Mouse (Mus musculus) intestine, postnatal 0 days (tissue): ENCODE measurements around the gene Mrpl36. TPM values are rescaled to one million over a fixed set of nuclear protein-coding genes. Genes with fewer than 3 reads are reported as not detected.

ENCODE experiments used
- ATAC-seq: fragments of 200-750 bp; cut with Nextera tagmentation; 2 replicates; pipeline ENCODE4 v1.8.0; 2017; ENCODE audit warnings: mild to moderate bottlenecking, moderate TSS enrichment, moderate library complexity
- H3K27ac ChIP-seq: fragments of 300-500 bp; sonication (generic); 2 replicates; pipeline ENCODE4 v1.5.1; 2014; ENCODE audit warnings: mild to moderate bottlenecking, low read depth, low read length, moderate library complexity
- H3K27me3 ChIP-seq: fragments of 300-500 bp; sonication (generic); replicated peaks from 2 replicates; pipeline ENCODE4 v1.6.1; 2014; ENCODE audit warnings: low read length, mixed read lengths; ENCODE audit not compliant: control insufficient read depth, insufficient read depth
- H3K36me3 ChIP-seq: fragments of 300-500 bp; sonication (generic); 2 replicates; pipeline ENCODE4 v1.6.1; 2014; ENCODE audit warnings: mild to moderate bottlenecking, moderate library complexity; ENCODE audit not compliant: control insufficient read depth, insufficient read depth
- H3K4me1 ChIP-seq: fragments of 300-500 bp; sonication (generic); replicated peaks from 2 replicates; pipeline ENCODE4 v1.6.1; 2014; ENCODE audit warnings: antibody characterized with exemption, low read length, mixed read lengths; ENCODE audit not compliant: control insufficient read depth, insufficient read depth
- H3K4me2 ChIP-seq: fragments of 300-500 bp; sonication (generic); replicated peaks from 2 replicates; pipeline ENCODE4 v1.6.1; 2014; ENCODE audit warnings: low read depth, mild to moderate bottlenecking, moderate library complexity
- H3K4me3 ChIP-seq: fragments of 300-500 bp; sonication (generic); 2 replicates; pipeline ENCODE4 v1.5.1; 2014; ENCODE audit warnings: low read depth, low read length
- H3K9ac ChIP-seq: fragments of 300-500 bp; sonication (generic); 2 replicates; pipeline ENCODE4 v1.6.1; 2014; ENCODE audit warnings: mild to moderate bottlenecking, low read depth, low read length
- H3K9me3 ChIP-seq: fragments of 300-500 bp; sonication (generic); 2 replicates; pipeline ENCODE4 v1.6.1; 2016; ENCODE audit warnings: mixed run types; ENCODE audit not compliant: control insufficient read depth
- CTCF ChIP-seq: sonication (generic); IDR thresholded peaks from 2 replicates; pipeline ENCODE4 v1.5.1; 2016; ENCODE audit warnings: low read depth, mild to moderate bottlenecking, control low read depth, antibody characterized with exemption, moderate library complexity
- WGBS: fragments of 180-500 bp; shearing (Covaris S2); extraction: QIAGEN DNeasy Blood & Tissue Kit; methylation state at CpG from one replicate; pipeline ENCODE4 v1.1.7; 2014; 5-methylcytosine and 5-hydroxymethylcytosine counted together
- polyA plus RNA-seq: library from polyadenylated mRNA; unstranded; fragments of >200 nt; fragmentation: Nextera tagmentation; extraction: Ambion mirVana; gene quantifications from 2 replicates; pipeline ENCODE4 v1.2.1, GENCODE M21; 2015

Mrpl36 gene
- polyA plus RNA-seq, 1 experiment from 2014 or later, result 117 TPM

GRCm38 (mm10) chr13:73350741-73351140, 22.4 kb downstream of the Mrpl36 start:
- Histone ChIP-seq H3K27ac (no peak overlapping the region), H3K9me3 (no peaks in the 10 kb centered on the region), H3K4me1 (no peaks in the 10 kb centered on the region), H3K4me3 (no peak overlapping the region), H3K36me3 (no peaks in the 10 kb centered on the region), H3K9ac (no peak overlapping the region), H3K27me3 (no peaks in the 10 kb centered on the region), H3K4me2 (no peak overlapping the region)
- WGBS, result 62% methylated on average over 9 of the region's 9 CpGs
- no peak for TF ChIP-seq CTCF
- no peak for ATAC-seq

- Histone ChIP-seq H3K9ac (no peak overlapping the region), H3K27ac (no peak overlapping the region), H3K9me3 (no peaks in the 10 kb centered on the region), H3K4me1 (no peaks in the 10 kb centered on the region), H3K4me2 (no peak overlapping the region), H3K4me3 (no peak overlapping the region), H3K27me3 (no peaks in the 10 kb centered on the region), H3K36me3 (no peaks in the 10 kb centered on the region)
- no peak for ATAC-seq
- 56% methylated on average over 3 of the region's 3 CpGs for whole genome bisulfite sequencing
- peak; percentile 48 for TF ChIP-seq CTCF
Measured at GRCm38 (mm10) chr13:73351910-73352309, 23.6 kb downstream of the Mrpl36 start.

- no peaks in the 10 kb centered on the region for H3K27me3 ChIP-seq
- H3K36me3 ChIP-seq, result no peaks in the 10 kb centered on the region
- H3K27ac ChIP-seq, result no peak overlapping the region
- ATAC-seq, result no peak
- no peaks in the 10 kb centered on the region for H3K9me3 ChIP-seq
- no peak overlapping the region for H3K4me2 ChIP-seq
- TF ChIP-seq CTCF, result peak; percentile 23; the same call in 1 of the 2 replicates
- H3K4me1 ChIP-seq, result no peaks in the 10 kb centered on the region
- H3K9ac ChIP-seq, result no peak overlapping the region
- no peak overlapping the region for H3K4me3 ChIP-seq
Measured at GRCm38 (mm10) chr13:73352491-73352890, 24.2 kb downstream of the Mrpl36 start.

GRCm38 (mm10) chr13:73357106-73357505, 28.8 kb downstream of the Mrpl36 start:
- no peak for TF ChIP-seq CTCF
- H3K27ac ChIP-seq, result no peak overlapping the region
- no peaks in the 10 kb centered on the region for H3K36me3 ChIP-seq
- H3K4me1 ChIP-seq, result no peaks in the 10 kb centered on the region
- no peak for ATAC-seq
- 89% methylated on average over 3 of the region's 3 CpGs for WGBS
- H3K4me2 ChIP-seq, result no peak overlapping the region
- no peak overlapping the region for H3K9ac ChIP-seq
- H3K9me3 ChIP-seq, result no peaks in the 10 kb centered on the region
- no peak overlapping the region for H3K4me3 ChIP-seq
- no peaks in the 10 kb centered on the region for H3K27me3 ChIP-seq

- H3K27me3 ChIP-seq, result no peaks in the 10 kb centered on the region
- no peaks in the 10 kb centered on the region for H3K9me3 ChIP-seq
- no peak for ATAC-seq
- no peaks in the 10 kb centered on the region for H3K36me3 ChIP-seq
- no peak overlapping the region for H3K9ac ChIP-seq
- 72% methylated on average over 4 of the region's 4 CpGs for WGBS
- H3K4me2 ChIP-seq, result no peak overlapping the region
- no peaks in the 10 kb centered on the region for H3K4me1 ChIP-seq
- H3K27ac ChIP-seq, result no peak overlapping the region
- no peak overlapping the region for H3K4me3 ChIP-seq
- TF ChIP-seq CTCF, result no peak
Measured at GRCm38 (mm10) chr13:73373367-73373766, 45.1 kb downstream of the Mrpl36 start.

- no peak for ATAC-seq
- no peaks in the 10 kb centered on the region for H3K9me3 ChIP-seq
- H3K27me3 ChIP-seq, result no peaks in the 10 kb centered on the region
- H3K4me3 ChIP-seq, result no peak overlapping the region
- no peak for TF ChIP-seq CTCF
- 77% methylated on average over 2 of the region's 2 CpGs for WGBS
- H3K9ac ChIP-seq, result no peak overlapping the region
- H3K4me1 ChIP-seq, result no peaks in the 10 kb centered on the region
- no peaks in the 10 kb centered on the region for H3K36me3 ChIP-seq
- no peak overlapping the region for H3K27ac ChIP-seq
- no peak overlapping the region for H3K4me2 ChIP-seq
Measured at GRCm38 (mm10) chr13:73374612-73375011, 46.3 kb downstream of the Mrpl36 start.

- Histone ChIP-seq H3K9ac (no peak overlapping the region), H3K4me2 (no peak overlapping the region), H3K4me3 (no peak overlapping the region), H3K27ac (no peak overlapping the region), H3K9me3 (no peaks in the 10 kb centered on the region), H3K4me1 (no peaks in the 10 kb centered on the region), H3K27me3 (no peaks in the 10 kb centered on the region), H3K36me3 (no peaks in the 10 kb centered on the region)
- no peak for TF ChIP-seq CTCF
- ATAC-seq, result no peak
- WGBS, result 73% methylated on average over 9 of the region's 9 CpGs
Measured at GRCm38 (mm10) chr13:73377637-73378036, 49.3 kb downstream of the Mrpl36 start.

Other genes starting within 250 kb of the Mrpl36 start
- gene Irx4, start 68.0 kb upstream of the Mrpl36 start, polyA plus RNA-seq, result 0.27 and 0.38 TPM in 2 replicates
- 555 and 577 TPM in 2 replicates for gene Ndufs6, start within 50 bp of the Mrpl36 start, polyA plus RNA-seq
- 8.2 and 8.4 TPM in 2 replicates for gene Lpcat1, start 138.7 kb downstream of the Mrpl36 start, polyA plus RNA-seq
- gene Slc6a3, start 208.2 kb downstream of the Mrpl36 start, polyA plus RNA-seq, result 4.3 and 5.0 TPM in 2 replicates